Mouse (Mus musculus) lung, postnatal 0 days (tissue): ENCODE data around the gene Nol3. TPM values are rescaled to one million over a fixed set of nuclear protein-coding genes. Genes with fewer than 3 reads are reported as not detected.

Experiments used
- ATAC-seq: fragments of 200-750 bp; cut with Nextera tagmentation; 2 replicates; pipeline ENCODE4 v1.8.0; 2017; ENCODE audit warnings: moderate library complexity
- DNase-seq: peaks from one replicate; pipeline ENCODE4 v3.0.0-alpha.2; 2016; ENCODE audit warnings: low spot score
- H3K27ac ChIP-seq: fragments of 300-500 bp; sonication (generic); 2 replicates; pipeline ENCODE4 v1.5.1; 2014; ENCODE audit warnings: antibody characterized with exemption, mild to moderate bottlenecking, low read length, mixed read lengths
- H3K27me3 ChIP-seq: fragments of 300-500 bp; sonication (generic); replicated peaks from 2 replicates; pipeline ENCODE4 v1.6.1; 2014; ENCODE audit warnings: low read length, mixed read lengths; ENCODE audit not compliant: insufficient read depth
- H3K36me3 ChIP-seq: fragments of 300-500 bp; sonication (generic); 2 replicates; pipeline ENCODE4 v1.6.1; 2014; ENCODE audit warnings: low read length, mixed read lengths; ENCODE audit not compliant: insufficient read depth
- H3K4me1 ChIP-seq: fragments of 300-500 bp; sonication (generic); 2 replicates; pipeline ENCODE4 v1.6.1; 2014; ENCODE audit warnings: antibody characterized with exemption, low read depth, low read length, mixed read lengths; ENCODE audit not compliant: insufficient read depth
- H3K4me2 ChIP-seq: fragments of 300-500 bp; sonication (generic); replicated peaks from 2 replicates; pipeline ENCODE4 v1.6.1; 2014; ENCODE audit warnings: low read depth, mild to moderate bottlenecking, low read length, moderate library complexity, mixed read lengths
- H3K4me3 ChIP-seq: fragments of 300-500 bp; sonication (generic); 2 replicates; pipeline ENCODE4 v1.5.1; 2014; ENCODE audit warnings: low read depth, low read length
- H3K9ac ChIP-seq: fragments of 300-500 bp; sonication (generic); replicated peaks from 2 replicates; pipeline ENCODE4 v1.6.1; 2014; ENCODE audit warnings: low read depth, mild to moderate bottlenecking
- H3K9me3 ChIP-seq: fragments of 300-500 bp; sonication (generic); 2 replicates; pipeline ENCODE4 v1.6.1; 2016; ENCODE audit warnings: low read length, mixed read lengths
- CTCF ChIP-seq: IDR thresholded peaks from 2 replicates; pipeline ENCODE4 v1.5.1; 2016; ENCODE audit warnings: antibody characterized with exemption, mild to moderate bottlenecking
- EP300 ChIP-seq: IDR thresholded peaks from 2 replicates; pipeline ENCODE4 v1.6.1; 2016; ENCODE audit warnings: antibody characterized with exemption, mild to moderate bottlenecking, control low read depth
- WGBS: fragments of 180-500 bp; shearing (Covaris S2); extraction: QIAGEN DNeasy Blood & Tissue Kit; methylation state at CpG from one replicate; pipeline ENCODE4 v1.1.7; 2014; 5-methylcytosine and 5-hydroxymethylcytosine counted together
- polyA plus RNA-seq: library from polyadenylated mRNA; unstranded; fragments of >200 nt; fragmentation: Nextera tagmentation; extraction: Ambion mirVana; gene quantifications from 2 replicates; pipeline ENCODE4 v1.2.1, GENCODE M21; 2015

The Nol3 gene
- polyA plus RNA-seq, 1 experiment from 2014 or later, result 1.3 TPM

GRCm38 (mm10) chr8:105257318-105258114 lies 18.4 kb upstream of the Nol3 start:
- TF ChIP-seq EP300 (no peak), CTCF (no peak)
- H3K9me3 ChIP-seq, result no peaks in the 10 kb centered on the region
- H3K27me3 ChIP-seq, result 0 out of 2 replicates have a peak, but pooled peaks cover 6% of the 10 kb centered on the region
- H3K27ac ChIP-seq, result no peak overlapping the region
- WGBS, result 77% methylated on average over 7 of the region's 7 CpGs
- no peak for ATAC-seq
- peaks cover 7% of the 10 kb centered on the region for H3K36me3 ChIP-seq
- H3K4me3 ChIP-seq, result no peak overlapping the region
- H3K9ac ChIP-seq, result no peak overlapping the region
- H3K4me1 ChIP-seq, result peaks cover 16% of the 10 kb centered on the region
- no peak overlapping the region for H3K4me2 ChIP-seq
- DNase-seq, result no peak

GRCm38 (mm10) chr8:105258911-105259720 lies 16.8 kb upstream of the Nol3 start:
- 13% methylated on average over 55 of the region's 55 CpGs for WGBS
- Histone ChIP-seq H3K9ac (0 out of 2 replicates have a peak overlapping the region, but pooled peaks have one; percentile 3), H3K27me3 (0 out of 2 replicates have a peak, but pooled peaks cover 6% of the 10 kb centered on the region), H3K4me3 (peak overlapping the region; percentile 30), H3K36me3 (no peaks in the 10 kb centered on the region), H3K4me1 (peaks cover 19% of the 10 kb centered on the region), H3K4me2 (peak overlapping the region; percentile 67), H3K9me3 (no peaks in the 10 kb centered on the region), H3K27ac (no peak overlapping the region)
- TF ChIP-seq EP300 (no peak), CTCF (peak; percentile 53)
- peak; percentile 51 for DNase-seq
- peak; percentile 5; the same call in 1 of the 2 replicates for ATAC-seq

GRCm38 (mm10) chr8:105259721-105260320 lies 16.1 kb upstream of the Nol3 start:
- DNase-seq, result peak; percentile 73
- Histone ChIP-seq H3K27ac (no peak overlapping the region), H3K36me3 (no peaks in the 10 kb centered on the region), H3K9me3 (no peaks in the 10 kb centered on the region), H3K27me3 (0 out of 2 replicates have a peak, but pooled peaks cover 6% of the 10 kb centered on the region), H3K4me2 (peak overlapping the region; percentile 67), H3K4me1 (peaks cover 23% of the 10 kb centered on the region), H3K9ac (0 out of 2 replicates have a peak overlapping the region, but pooled peaks have one; percentile 3), H3K4me3 (peak overlapping the region; percentile 30)
- WGBS, result 6% methylated on average over 30 of the region's 30 CpGs
- peak; percentile 43 for ATAC-seq
- TF ChIP-seq CTCF (peak; percentile 100), EP300 (no peak)

GRCm38 (mm10) chr8:105260371-105261099 lies 15.4 kb upstream of the Nol3 start:
- 67% methylated on average over 7 of the region's 7 CpGs for WGBS
- 0 out of 2 replicates have a peak, but pooled peaks cover 6% of the 10 kb centered on the region for H3K27me3 ChIP-seq
- no peak overlapping the region for H3K9ac ChIP-seq
- DNase-seq, result peak; percentile 61
- H3K4me1 ChIP-seq, result peaks cover 26% of the 10 kb centered on the region
- H3K36me3 ChIP-seq, result no peaks in the 10 kb centered on the region
- H3K27ac ChIP-seq, result no peak overlapping the region
- H3K4me2 ChIP-seq, result no peak overlapping the region
- peak; percentile 18 for ATAC-seq
- H3K4me3 ChIP-seq, result no peak overlapping the region
- TF ChIP-seq EP300 (no peak), CTCF (no peak)
- no peaks in the 10 kb centered on the region for H3K9me3 ChIP-seq

GRCm38 (mm10) chr8:105261326-105261980 lies 14.5 kb upstream of the Nol3 start:
- H3K36me3 ChIP-seq, result no peaks in the 10 kb centered on the region
- no peak for ATAC-seq
- H3K27ac ChIP-seq, result no peak overlapping the region
- WGBS, result 86% methylated on average over 12 of the region's 12 CpGs
- peaks cover 6% of the 10 kb centered on the region; the same call in 1 of the 2 replicates for H3K27me3 ChIP-seq
- no peak for TF ChIP-seq EP300
- TF ChIP-seq CTCF, result 0 out of 2 replicates have a peak, but pooled peaks have one; percentile 10
- no peak overlapping the region for H3K4me3 ChIP-seq
- H3K9ac ChIP-seq, result no peak overlapping the region
- no peak overlapping the region for H3K4me2 ChIP-seq
- DNase-seq, result no peak
- peaks cover 23% of the 10 kb centered on the region for H3K4me1 ChIP-seq
- no peaks in the 10 kb centered on the region for H3K9me3 ChIP-seq
